Mouse (Mus musculus) neural tube, embryonic 12.5 days (tissue): ENCODE data around the gene Tfr2. TPM values are rescaled to one million over a fixed set of nuclear protein-coding genes. Genes with fewer than 3 reads are reported as not detected.

ENCODE experiments used
- ATAC-seq: fragments of 200-750 bp; cut with Nextera tagmentation; 2 replicates; pipeline ENCODE4 v1.8.0; 2017; ENCODE audit warnings: low read depth, mild to moderate bottlenecking, moderate TSS enrichment, moderate library complexity; ENCODE audit not compliant: low FRiP score
- H3K27ac ChIP-seq: fragments of 300-500 bp; sonication (generic); 2 replicates; pipeline ENCODE4 v1.5.1; 2016
- H3K27me3 ChIP-seq: fragments of 300-500 bp; sonication (generic); replicated peaks from 2 replicates; pipeline ENCODE4 v1.6.1; 2016; ENCODE audit warnings: mild to moderate bottlenecking
- H3K36me3 ChIP-seq: fragments of 300-500 bp; sonication (generic); 2 replicates; pipeline ENCODE4 v1.6.1; 2016; ENCODE audit warnings: mild to moderate bottlenecking
- H3K4me1 ChIP-seq: fragments of 300-500 bp; sonication (generic); 2 replicates; pipeline ENCODE4 v1.6.1; 2016
- H3K4me2 ChIP-seq: fragments of 300-500 bp; sonication (generic); replicated peaks from 2 replicates; pipeline ENCODE4 v1.6.1; 2016; ENCODE audit warnings: mild to moderate bottlenecking
- H3K4me3 ChIP-seq: fragments of 300-500 bp; sonication (generic); 2 replicates; pipeline ENCODE4 v1.5.1; 2016
- H3K9ac ChIP-seq: fragments of 300-500 bp; sonication (generic); 2 replicates; pipeline ENCODE4 v1.6.1; 2016; ENCODE audit warnings: mild to moderate bottlenecking
- H3K9me3 ChIP-seq: fragments of 300-500 bp; sonication (generic); 2 replicates; pipeline ENCODE4 v1.6.1; 2016; ENCODE audit warnings: mild to moderate bottlenecking
- WGBS: fragments of 180-500 bp; shearing (Covaris S2); methylation state at CpG from one replicate; pipeline ENCODE4 v1.1.7; 2016; 5-methylcytosine and 5-hydroxymethylcytosine counted together
- polyA plus RNA-seq: library from polyadenylated mRNA; unstranded; fragments of >200 nt; fragmentation: Nextera tagmentation; extraction: Ambion mirVana; gene quantifications from 2 replicates; pipeline ENCODE4 v1.2.1, GENCODE M21; 2016

The Tfr2 gene
- polyA plus RNA-seq, 1 experiment from 2014 or later = 1.8 TPM

DNA sequence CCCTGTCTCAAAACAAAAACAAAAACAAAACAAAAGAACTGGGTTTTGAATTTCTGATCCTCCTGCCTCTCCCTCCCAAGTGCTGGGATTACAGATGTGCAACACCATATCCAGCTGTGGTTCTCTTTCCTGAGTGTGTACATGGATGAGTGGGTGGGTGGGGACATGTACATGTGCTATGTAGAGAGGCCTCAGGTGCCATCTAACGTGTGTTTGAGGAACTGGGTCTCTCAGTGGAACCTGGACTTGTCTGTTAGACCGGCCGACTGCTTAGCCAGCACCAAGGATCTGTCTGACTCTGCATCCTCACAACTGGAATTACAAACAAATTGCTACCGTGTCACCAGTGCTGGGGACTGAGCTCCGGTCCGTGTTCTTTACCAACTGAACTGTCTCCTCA lies 28.0 kb downstream of the Tfr2 start:
- Histone ChIP-seq H3K27ac (no peak overlapping the region), H3K4me1 (peaks cover 27% of the 10 kb centered on the region), H3K4me3 (no peak overlapping the region), H3K27me3 (no peaks in the 10 kb centered on the region), H3K4me2 (no peak overlapping the region), H3K9me3 (no peaks in the 10 kb centered on the region), H3K9ac (no peak overlapping the region), H3K36me3 (0 out of 2 replicates have a peak, but pooled peaks cover 12% of the 10 kb centered on the region)
- no peak for ATAC-seq
- WGBS = 97% methylated on average over 6 of the region's 6 CpGs

DNA sequence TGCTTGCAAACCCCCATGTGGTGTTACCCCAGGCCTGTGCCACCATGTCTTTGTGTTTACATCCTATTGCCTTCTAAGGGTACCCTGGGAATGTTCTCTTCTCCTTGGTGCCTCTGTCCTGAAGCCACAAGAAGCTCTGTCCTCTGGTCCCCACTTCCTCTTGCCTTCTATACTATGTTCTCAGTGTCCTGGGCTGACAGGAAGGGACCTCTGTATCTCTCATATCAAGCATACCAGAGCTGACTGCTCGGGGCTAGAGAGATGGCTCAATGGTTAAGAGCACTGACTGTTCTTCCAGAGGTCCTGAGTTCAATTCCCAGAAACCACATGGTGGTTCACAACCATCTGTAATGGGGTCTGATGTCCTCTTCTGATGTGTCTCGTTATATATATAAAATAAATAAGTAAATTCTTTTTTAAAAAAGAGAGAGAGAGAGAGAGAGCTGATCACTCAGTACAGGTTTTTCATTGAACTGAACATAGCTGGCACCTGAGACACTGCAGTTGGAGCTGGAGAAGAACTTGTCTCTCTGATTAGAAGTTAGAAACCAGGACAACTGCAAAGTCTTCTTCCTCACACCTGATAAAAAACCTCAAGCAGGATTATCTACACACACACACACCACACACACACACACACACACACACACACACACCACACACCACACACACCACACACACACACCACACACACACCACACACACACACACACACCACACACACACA lies 28.6 kb downstream of the Tfr2 start:
- H3K4me3 ChIP-seq = no peak overlapping the region
- 85% methylated on average over 2 of the region's 2 CpGs for WGBS
- no peak overlapping the region for H3K9ac ChIP-seq
- no peaks in the 10 kb centered on the region for H3K27me3 ChIP-seq
- H3K4me1 ChIP-seq = peaks cover 29% of the 10 kb centered on the region
- H3K4me2 ChIP-seq = no peak overlapping the region
- H3K36me3 ChIP-seq = 0 out of 2 replicates have a peak, but pooled peaks cover 12% of the 10 kb centered on the region
- no peak overlapping the region for H3K27ac ChIP-seq
- ATAC-seq = no peak
- H3K9me3 ChIP-seq = no peaks in the 10 kb centered on the region

DNA sequence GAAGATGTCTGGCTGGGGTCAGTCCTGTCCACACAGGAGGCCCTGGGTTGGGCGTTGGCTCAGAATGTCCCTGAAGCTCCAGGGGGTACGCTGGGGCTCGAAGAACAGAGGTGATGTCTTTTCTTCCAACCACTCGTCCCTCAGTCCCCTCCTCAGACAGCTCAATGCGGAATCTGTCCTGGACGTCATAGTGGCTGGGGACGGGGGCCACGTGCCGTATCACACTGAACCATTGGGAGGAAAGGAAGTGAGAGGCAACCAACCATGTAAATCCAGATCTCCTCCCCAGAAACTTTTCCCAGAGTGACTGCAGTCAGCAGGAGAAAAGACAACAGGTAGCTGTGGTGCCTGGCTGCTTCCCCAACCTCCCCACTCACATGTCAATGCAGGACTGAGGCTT lies 30.0 kb downstream of the Tfr2 start:
- Histone ChIP-seq H3K36me3 (0 out of 2 replicates have a peak, but pooled peaks cover 12% of the 10 kb centered on the region), H3K4me1 (peaks cover 29% of the 10 kb centered on the region), H3K9ac (peak overlapping the region; percentile 86), H3K27ac (no peak overlapping the region), H3K4me3 (peak overlapping the region; percentile 64), H3K4me2 (peak overlapping the region; percentile 91), H3K9me3 (no peaks in the 10 kb centered on the region), H3K27me3 (no peaks in the 10 kb centered on the region)
- WGBS = 82% methylated on average over 9 of the region's 9 CpGs
- ATAC-seq = no peak

DNA sequence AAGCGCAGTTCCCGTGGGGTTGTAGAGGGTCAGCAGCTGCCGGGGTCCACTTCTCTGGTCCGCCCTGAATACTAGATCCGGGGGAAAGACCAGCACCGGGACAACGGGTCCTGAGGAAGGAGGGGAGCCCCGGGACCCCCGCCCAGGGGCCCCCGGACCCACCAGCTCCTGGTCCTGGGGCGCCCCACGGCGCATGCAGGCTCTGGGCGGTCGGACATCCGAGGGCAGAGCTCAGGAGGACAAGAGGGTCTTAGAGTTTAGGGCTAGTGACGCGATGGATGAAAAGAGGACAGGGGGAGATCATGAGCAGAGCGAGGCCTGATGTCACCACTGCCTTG lies 30.6 kb downstream of the Tfr2 start:
- 0 out of 2 replicates have a peak, but pooled peaks cover 12% of the 10 kb centered on the region for H3K36me3 ChIP-seq
- no peaks in the 10 kb centered on the region for H3K9me3 ChIP-seq
- H3K27ac ChIP-seq = no peak overlapping the region
- WGBS = 4% methylated on average over 19 of the region's 19 CpGs
- peaks cover 29% of the 10 kb centered on the region for H3K4me1 ChIP-seq
- peak overlapping the region; percentile 86 for H3K9ac ChIP-seq
- no peaks in the 10 kb centered on the region for H3K27me3 ChIP-seq
- no peak; the same call in 1 of the 2 replicates for ATAC-seq
- peak overlapping the region; percentile 64 for H3K4me3 ChIP-seq
- peak overlapping the region; percentile 91 for H3K4me2 ChIP-seq

DNA sequence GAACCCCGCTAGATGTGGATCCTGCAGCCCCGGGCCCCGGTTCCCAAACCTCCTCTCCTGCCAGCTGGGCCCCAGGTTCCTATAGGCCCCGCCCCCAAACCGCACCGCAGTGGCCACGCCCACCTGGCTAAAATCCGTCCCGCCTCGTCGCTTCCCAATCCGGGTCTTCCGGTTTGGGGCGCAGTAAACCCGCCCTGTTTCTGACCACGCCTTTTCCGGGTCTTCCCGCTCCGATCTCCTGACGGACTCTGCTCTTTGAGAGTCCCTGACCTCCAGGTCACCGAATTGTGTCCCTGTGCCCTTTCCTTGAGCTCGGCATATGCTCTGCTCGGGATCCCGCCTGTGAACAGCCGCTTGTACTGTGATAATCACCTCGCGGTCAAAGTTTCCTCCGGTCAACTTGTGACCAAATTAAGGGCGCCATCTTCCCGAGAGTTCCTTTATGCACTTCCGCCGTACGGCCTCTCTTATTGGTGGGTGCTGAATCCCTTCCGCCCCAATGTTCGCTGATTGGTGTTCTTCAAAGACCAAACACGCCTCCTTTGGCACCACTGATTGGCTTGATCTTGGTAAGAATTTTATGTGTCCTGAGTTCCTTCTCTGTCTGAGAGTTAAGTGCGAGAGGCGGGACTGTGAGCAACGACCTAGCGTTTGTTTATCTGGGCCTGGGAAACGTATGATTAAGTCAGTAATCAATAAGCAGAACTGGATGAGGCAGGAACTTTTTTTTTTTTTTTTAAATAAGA lies 31.2 kb downstream of the Tfr2 start, which contains the start of gene Mospd3:
Mospd3 (minus strand) TSS at position 440 of the 746 bp plus-strand sequence.
- H3K9ac ChIP-seq = peak within 1 kb of the TSS; percentile 86
- peak within 1 kb of the TSS; percentile 91 for H3K4me2 ChIP-seq
- peak; percentile 94 for ATAC-seq
- H3K4me1 ChIP-seq = peaks cover 29% of the 10 kb centered on the region
- no peaks in the 10 kb centered on the region for H3K9me3 ChIP-seq
- H3K27me3 ChIP-seq = no peaks in the 10 kb centered on the region
- no peak within 1 kb of the TSS for H3K27ac ChIP-seq
- 0 out of 2 replicates have a peak, but pooled peaks cover 12% of the 10 kb centered on the region for H3K36me3 ChIP-seq
- WGBS = under 1% methylated on average over 41 of the region's 41 CpGs
- peak within 1 kb of the TSS; percentile 64 for H3K4me3 ChIP-seq

DNA sequence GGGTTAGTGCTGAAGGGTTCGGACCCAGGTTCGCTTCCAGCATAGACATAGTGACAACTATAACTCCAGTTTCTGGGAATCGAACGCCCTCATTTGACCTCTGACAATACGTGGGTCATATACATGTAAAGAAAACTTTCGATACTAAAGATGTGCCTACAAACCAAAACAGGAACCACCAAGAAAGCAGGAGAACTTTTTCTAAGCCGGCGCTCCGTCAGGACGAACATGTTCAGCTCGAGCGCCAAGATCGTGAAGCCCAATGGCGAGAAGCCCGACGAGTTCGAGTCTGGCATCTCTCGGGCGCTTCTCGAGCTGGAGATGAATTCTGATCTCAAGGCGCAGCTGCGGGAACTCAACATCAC lies 31.7 kb downstream of the Tfr2 start:
- H3K36me3 ChIP-seq = 0 out of 2 replicates have a peak, but pooled peaks cover 15% of the 10 kb centered on the region
- peak overlapping the region; percentile 64 for H3K4me3 ChIP-seq
- H3K4me2 ChIP-seq = peak overlapping the region; percentile 91
- ATAC-seq = no peak
- under 1% methylated on average over 22 of the region's 22 CpGs for WGBS
- no peaks in the 10 kb centered on the region for H3K27me3 ChIP-seq
- H3K9ac ChIP-seq = peak overlapping the region; percentile 45
- H3K9me3 ChIP-seq = no peaks in the 10 kb centered on the region
- peaks cover 29% of the 10 kb centered on the region for H3K4me1 ChIP-seq
- no peak overlapping the region for H3K27ac ChIP-seq

DNA sequence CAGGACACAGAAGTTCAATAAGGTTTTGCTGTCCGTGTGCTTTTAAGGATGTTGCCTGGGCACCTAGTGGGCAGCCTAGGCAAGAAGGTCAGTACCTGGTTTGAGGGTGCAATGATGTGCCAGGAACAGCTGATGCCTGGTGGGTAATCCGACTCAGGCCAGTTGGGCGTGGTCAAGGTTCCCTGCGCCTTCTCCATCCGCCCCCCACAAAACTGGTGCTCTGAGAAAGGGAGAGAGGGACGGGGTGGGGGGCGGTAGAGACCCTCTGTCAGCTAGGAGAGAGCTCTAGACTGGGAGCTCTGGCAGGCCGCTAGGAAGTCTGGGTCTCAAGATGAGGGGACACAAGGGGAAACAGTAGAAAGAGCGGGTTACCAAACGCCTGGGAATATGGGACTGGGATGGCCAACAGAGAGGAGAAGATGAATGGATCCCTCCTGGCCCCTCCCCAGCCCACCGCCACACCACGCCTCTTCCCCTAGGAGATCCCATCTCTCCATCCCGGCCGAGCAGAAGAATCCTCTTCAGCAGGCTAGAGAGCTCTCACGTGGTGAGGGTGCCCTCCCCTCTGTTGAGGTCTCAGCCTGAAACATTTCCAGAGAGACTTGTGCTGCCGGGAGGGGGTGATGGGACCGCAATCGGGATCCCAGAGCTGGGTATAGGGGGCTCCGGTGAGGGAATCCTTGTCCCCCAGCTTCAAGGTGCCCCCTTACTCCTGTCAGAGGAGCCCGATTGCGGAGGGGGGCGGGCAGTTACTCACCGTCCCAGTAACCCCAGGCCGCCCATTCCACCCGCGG lies 38.4 kb downstream of the Tfr2 start:
- H3K36me3 ChIP-seq = 0 out of 2 replicates have a peak, but pooled peaks cover 3% of the 10 kb centered on the region
- 12% methylated on average over 26 of the region's 26 CpGs for WGBS
- peak overlapping the region; percentile 50 for H3K4me2 ChIP-seq
- H3K9me3 ChIP-seq = no peaks in the 10 kb centered on the region
- no peak overlapping the region for H3K27ac ChIP-seq
- H3K9ac ChIP-seq = 0 out of 2 replicates have a peak overlapping the region, but pooled peaks have one; percentile 30
- H3K27me3 ChIP-seq = peaks cover 20% of the 10 kb centered on the region; the same call in 1 of the 2 replicates
- H3K4me3 ChIP-seq = no peak overlapping the region
- peaks cover 34% of the 10 kb centered on the region for H3K4me1 ChIP-seq
- no peak for ATAC-seq

DNA sequence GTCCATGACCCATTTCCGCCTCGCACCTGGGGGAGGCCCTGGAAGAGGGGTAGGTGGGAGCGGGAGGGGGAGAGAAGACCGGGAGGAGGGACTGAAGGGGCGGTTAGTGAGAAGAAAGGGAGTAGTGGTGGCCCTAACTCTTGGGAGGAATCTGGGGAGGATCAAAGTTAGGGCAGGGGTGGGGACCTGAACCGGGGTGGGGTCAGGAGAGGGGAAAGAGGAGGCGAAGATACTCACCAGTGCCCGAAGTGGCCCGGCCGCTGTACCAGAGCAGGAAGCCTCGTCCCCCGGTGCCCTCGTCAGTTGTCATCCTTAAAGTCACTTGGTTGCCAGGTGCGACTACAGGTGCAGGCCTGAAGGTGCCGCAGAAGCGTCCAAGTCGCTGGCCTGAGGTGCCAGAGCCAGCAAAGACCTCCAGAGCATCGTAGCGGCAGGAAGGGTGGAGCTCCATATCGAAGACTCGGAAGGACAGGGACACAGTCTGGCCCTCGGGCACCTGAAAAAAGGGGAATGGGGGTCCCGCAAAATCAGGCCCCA lies 39.1 kb downstream of the Tfr2 start:
- Histone ChIP-seq H3K9me3 (no peaks in the 10 kb centered on the region), H3K4me1 (peaks cover 34% of the 10 kb centered on the region), H3K4me2 (peak overlapping the region; percentile 50), H3K9ac (no peak overlapping the region), H3K36me3 (0 out of 2 replicates have a peak, but pooled peaks cover 3% of the 10 kb centered on the region), H3K27me3 (peaks cover 20% of the 10 kb centered on the region; the same call in 1 of the 2 replicates), H3K27ac (no peak overlapping the region), H3K4me3 (no peak overlapping the region)
- no peak for ATAC-seq
- 12% methylated on average over 23 of the region's 23 CpGs for WGBS

DNA sequence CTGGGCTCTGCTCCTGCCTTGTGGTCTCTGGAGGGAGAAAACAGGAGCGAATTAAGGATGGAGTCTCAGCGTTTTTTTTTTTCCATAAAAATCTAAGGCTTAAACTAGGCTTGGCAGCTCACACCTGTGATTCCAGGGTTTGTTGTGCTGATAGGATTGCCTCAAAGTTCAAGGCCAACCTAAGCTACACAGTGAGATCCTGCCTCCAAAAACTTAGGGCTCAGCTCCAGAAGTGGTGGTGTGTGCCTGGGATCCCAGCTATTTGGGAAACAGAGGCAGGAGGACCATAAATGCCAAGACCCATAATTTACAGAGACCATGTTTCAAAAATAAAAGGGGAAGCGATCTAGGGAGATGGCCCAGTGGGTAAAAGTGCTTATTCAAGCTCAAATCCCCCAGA lies 39.7 kb downstream of the Tfr2 start:
- H3K4me1 ChIP-seq = peaks cover 34% of the 10 kb centered on the region
- H3K4me2 ChIP-seq = peak overlapping the region; percentile 50; the same call in 1 of the 2 replicates
- no peaks in the 10 kb centered on the region for H3K9me3 ChIP-seq
- 47% methylated on average over 3 of the region's 3 CpGs for WGBS
- H3K4me3 ChIP-seq = no peak overlapping the region
- no peak for ATAC-seq
- H3K27ac ChIP-seq = no peak overlapping the region
- H3K27me3 ChIP-seq = peaks cover 20% of the 10 kb centered on the region; the same call in 1 of the 2 replicates
- no peak overlapping the region for H3K9ac ChIP-seq
- H3K36me3 ChIP-seq = 0 out of 2 replicates have a peak, but pooled peaks cover 3% of the 10 kb centered on the region

DNA sequence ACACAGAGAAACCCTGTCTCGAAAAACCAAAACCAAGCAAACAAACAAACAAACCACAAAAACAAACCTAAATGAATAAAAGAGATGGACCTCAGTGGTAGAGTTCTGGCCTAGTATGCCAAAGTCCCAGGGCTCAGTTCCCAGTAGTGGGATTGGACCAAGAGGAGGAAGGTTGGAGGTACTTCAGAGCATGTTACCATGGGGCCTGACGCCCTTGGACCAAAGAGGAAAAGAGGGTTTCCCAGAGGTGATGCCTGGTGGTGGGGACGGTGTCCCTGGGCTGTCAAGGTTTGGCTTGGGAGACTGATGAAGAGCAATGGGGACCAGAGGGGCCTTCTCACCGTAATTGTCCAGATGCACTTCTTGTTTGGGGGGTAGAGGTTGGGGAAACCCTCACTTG lies 40.4 kb downstream of the Tfr2 start:
- H3K9me3 ChIP-seq = no peaks in the 10 kb centered on the region
- H3K9ac ChIP-seq = no peak overlapping the region
- ATAC-seq = no peak
- peaks cover 34% of the 10 kb centered on the region for H3K4me1 ChIP-seq
- WGBS = 76% methylated on average over 4 of the region's 4 CpGs
- 0 out of 2 replicates have a peak, but pooled peaks cover 3% of the 10 kb centered on the region for H3K36me3 ChIP-seq
- peak overlapping the region; percentile 39 for H3K4me2 ChIP-seq
- H3K27me3 ChIP-seq = peaks cover 20% of the 10 kb centered on the region; the same call in 1 of the 2 replicates
- H3K27ac ChIP-seq = no peak overlapping the region
- peak overlapping the region; percentile 21; the same call in 1 of the 2 replicates for H3K4me3 ChIP-seq

DNA sequence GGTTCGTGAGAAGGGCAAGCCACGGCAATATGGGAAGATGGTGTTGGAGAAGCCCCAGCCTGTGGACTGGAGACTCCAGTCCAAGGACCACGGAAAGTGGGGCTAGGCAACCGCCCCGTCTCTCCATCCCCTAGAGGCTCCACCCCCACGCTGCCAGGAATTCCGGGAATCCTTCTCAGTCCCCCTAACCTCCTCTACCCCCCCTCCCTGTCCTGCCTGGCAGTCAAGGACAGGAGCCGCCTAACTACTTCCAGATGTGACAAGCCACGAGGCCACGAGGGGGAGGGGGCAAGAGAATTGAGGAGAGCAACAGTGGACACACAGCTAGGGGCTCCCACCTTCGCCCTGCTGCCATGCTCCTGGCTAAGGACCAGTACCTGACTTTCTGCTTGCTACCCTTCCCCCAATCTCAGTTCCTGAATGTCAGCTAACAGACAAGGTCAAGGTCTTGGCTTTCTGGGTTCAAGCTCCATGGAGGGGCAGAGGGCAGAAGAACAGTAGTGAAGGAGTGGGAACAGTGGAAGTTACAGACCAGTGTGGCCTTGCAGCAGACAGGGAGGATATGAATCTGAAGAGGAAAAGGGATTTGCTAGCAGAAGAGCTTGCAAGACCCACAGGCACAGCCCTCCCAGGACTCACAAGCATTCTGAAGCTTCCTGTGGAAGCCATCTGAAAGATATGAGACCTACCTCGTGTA lies 41.1 kb downstream of the Tfr2 start:
- peak overlapping the region; percentile 2 for H3K27ac ChIP-seq
- H3K4me2 ChIP-seq = peak overlapping the region; percentile 39
- peak overlapping the region; percentile 21 for H3K4me3 ChIP-seq
- H3K36me3 ChIP-seq = 0 out of 2 replicates have a peak, but pooled peaks cover 3% of the 10 kb centered on the region
- WGBS = 15% methylated on average over 12 of the region's 12 CpGs
- H3K9ac ChIP-seq = no peak overlapping the region
- H3K9me3 ChIP-seq = no peaks in the 10 kb centered on the region
- no peak for ATAC-seq
- H3K4me1 ChIP-seq = peaks cover 34% of the 10 kb centered on the region
- peaks cover 20% of the 10 kb centered on the region; the same call in 1 of the 2 replicates for H3K27me3 ChIP-seq
